ENCODE assay signal across 10 mouse cellular contexts in genomic region chr10:58854548-58855198, GRCm38 (mm10). TPM values are rescaled to one million over a fixed set of nuclear protein-coding genes. Genes with fewer than 3 reads are reported as not detected.
DNase-seq lines count a peak whose midpoint lies in the region; ATAC-seq and TF ChIP-seq lines count a peak whose summit lies in the region.
"Had no signal": no experiment of that assay in that cellular context is flagged by ENCODE, and none has a peak within 500 bp of the region (broad histone marks: within the 10 kb centered on the region; RNA-seq: fewer than 3 reads in every experiment).

No protein-coding gene starts in this region.

- peak; percentile 36 for DNase-seq in heart, postnatal 0 days (ENCODE audit: low spot score)
- DNase-seq in heart, postnatal 10 days: no peak
- DNase-seq in lung, postnatal 0 days (ENCODE audit: low spot score): peak; percentile 86
- DNase-seq in retina, postnatal 1 day: peak; percentile 59
- no peak for DNase-seq in adrenal gland, postnatal 14 days
- DNase-seq in cerebellum, adult 11-12 months: no peak
- DNase-seq: left cerebral cortex, postnatal 4 days; thymus, postnatal 14 days had no signal

- no peak for TF ChIP-seq EP300 in heart, postnatal 0 days (IDR thresholded peaks at IDR 0.05; ENCODE audit: low read depth)
- TF ChIP-seq EP300 in lung, postnatal 0 days (IDR thresholded peaks at IDR 0.05): peak; percentile 75; the same call in 1 of the 2 replicates

- no peak overlapping the region for H3K27ac ChIP-seq in heart, postnatal 0 days (ENCODE audit: low read depth)
- peak overlapping the region; percentile 79 for H3K27ac ChIP-seq in forebrain, embryonic 15.5 days (replicated peaks)
- H3K27ac ChIP-seq in lung, postnatal 0 days (ENCODE audit: low read length): peak overlapping the region; percentile 39

- TF ChIP-seq CTCF in heart, postnatal 0 days (IDR thresholded peaks at IDR 0.05; ENCODE audit: low read depth): no peak
- no peak for TF ChIP-seq CTCF in lung, postnatal 0 days (IDR thresholded peaks at IDR 0.05)

- no peaks in the 10 kb centered on the region for H3K36me3 ChIP-seq in heart, postnatal 0 days (replicated peaks; ENCODE audit: control insufficient read depth, insufficient read depth, low read length)
- no peaks in the 10 kb centered on the region for H3K36me3 ChIP-seq in forebrain, embryonic 15.5 days
- no peaks in the 10 kb centered on the region for H3K36me3 ChIP-seq in lung, postnatal 0 days (ENCODE audit: insufficient read depth, low read length)

- no peaks in the 10 kb centered on the region for H3K9me3 ChIP-seq in heart, postnatal 0 days (replicated peaks; ENCODE audit: control insufficient read depth, low read length)
- H3K9me3 ChIP-seq in forebrain, embryonic 15.5 days: no peaks in the 10 kb centered on the region
- no peaks in the 10 kb centered on the region for H3K9me3 ChIP-seq in lung, postnatal 0 days (ENCODE audit: low read length)

- intact Hi-C loops in heart, postnatal 10 days (cut with DNase I): no loop called here

- H3K27me3 ChIP-seq in heart, postnatal 0 days (ENCODE audit: control insufficient read depth, insufficient read depth, low read length): 0 out of 2 replicates have a peak, but pooled peaks cover 8% of the 10 kb centered on the region
- no peaks in the 10 kb centered on the region for H3K27me3 ChIP-seq in forebrain, embryonic 15.5 days
- no peaks in the 10 kb centered on the region for H3K27me3 ChIP-seq in lung, postnatal 0 days (replicated peaks; ENCODE audit: insufficient read depth, low read length)

- ATAC-seq in heart, postnatal 0 days (ENCODE audit: insufficient read depth, low read depth): peak; percentile 27; the same call in 1 of the 2 replicates
- peak; percentile 63 for ATAC-seq in forebrain, embryonic 15.5 days (replicated peaks)
- peak; percentile 95 for ATAC-seq in lung, postnatal 0 days
- no peak for ATAC-seq in erythroblast, adult 5-6 weeks (replicated peaks; ENCODE audit: low FRiP score, poor library complexity, severe bottlenecking)

- no peak overlapping the region for H3K9ac ChIP-seq in heart, postnatal 0 days (replicated peaks; ENCODE audit: low read depth, low read length)
- 0 out of 2 replicates have a peak overlapping the region, but pooled peaks have one; percentile 27 for H3K9ac ChIP-seq in forebrain, embryonic 15.5 days (replicated peaks)
- no peak overlapping the region for H3K9ac ChIP-seq in lung, postnatal 0 days (replicated peaks; ENCODE audit: low read depth)

- no peaks in the 10 kb centered on the region for H3K4me1 ChIP-seq in heart, postnatal 0 days (ENCODE audit: control insufficient read depth, insufficient read depth)
- peaks cover 29% of the 10 kb centered on the region for H3K4me1 ChIP-seq in forebrain, embryonic 15.5 days
- peaks cover 6% of the 10 kb centered on the region; the same call in 1 of the 2 replicates for H3K4me1 ChIP-seq in lung, postnatal 0 days (ENCODE audit: insufficient read depth, low read depth, low read length)

- no peak overlapping the region for H3K4me2 ChIP-seq in heart, postnatal 0 days (ENCODE audit: low read depth, low read length)
- H3K4me2 ChIP-seq in forebrain, embryonic 15.5 days (replicated peaks): peak overlapping the region; percentile 22; the same call in 1 of the 2 replicates
- peak overlapping the region; percentile 33 for H3K4me2 ChIP-seq in lung, postnatal 0 days (replicated peaks; ENCODE audit: low read depth, low read length)

- no peak overlapping the region for H3K4me3 ChIP-seq in heart, postnatal 0 days (ENCODE audit: low read depth, low read length)
- no peak overlapping the region for H3K4me3 ChIP-seq in forebrain, embryonic 15.5 days
- no peak overlapping the region for H3K4me3 ChIP-seq in lung, postnatal 0 days (ENCODE audit: low read depth, low read length)

- WGBS in heart, postnatal 0 days: 13% methylated on average over 14 of the region's 14 CpGs
- 5% methylated on average over 14 of the region's 14 CpGs for WGBS in forebrain, embryonic 15.5 days
- WGBS in lung, postnatal 0 days: 8% methylated on average over 14 of the region's 14 CpGs

RNA-seq across cellular contexts. Expression of gene Sh3rf3, which starts 41.5 kb away (rescaled TPM):
- total RNA-seq in heart, postnatal 0 days (2014; rRNA removed; ENCODE audit: low replicate concordance): not detected in 2 replicates
- 0.18 TPM in 2 replicates for polyA plus RNA-seq in heart, postnatal 0 days (2015; fragmentation: Nextera tagmentation; extraction: Ambion mirVana)
- 1 to 10 TPM; 1.3 to 1.7 TPM for total RNA-seq in heart, postnatal 10 days (2021)
- polyA plus RNA-seq in forebrain, embryonic 15.5 days (2015; fragmentation: Nextera tagmentation; extraction: Ambion mirVana): 12.5 and 13.1 TPM in 2 replicates
- polyA plus RNA-seq in lung, postnatal 0 days (2015; fragmentation: Nextera tagmentation; extraction: Ambion mirVana): 2.0 TPM in 2 replicates
- not detected in 2 replicates for total RNA-seq in erythroblast, adult 5-6 weeks (2015; ENCODE audit: low replicate concordance)
- total RNA-seq in erythroblast, adult 5-6 weeks (2017; ENCODE audit: low replicate concordance): not detected in 2 replicates
- 1.3 and 1.8 TPM in 2 replicates for total RNA-seq in adrenal gland, postnatal 14 days (2021)

Comparison
In these comparisons a context has a peak if more than half of its experiments do, and no peak if none do; other contexts are left out.
1. DNase-seq: peak in heart, postnatal 0 days (single experiment), lung, postnatal 0 days (single experiment) and retina, postnatal 1 day (single experiment); none in heart, postnatal 10 days (0 of 2), adrenal gland, postnatal 14 days (single experiment) and cerebellum, adult 11-12 months (single experiment).